Mouse (Mus musculus): ENCODE results near the gene Rin1. TPM values are rescaled to one million over a fixed set of nuclear protein-coding genes. Genes with fewer than 3 reads are reported as not detected.

Gene Rin1
- polyA plus RNA-seq (2012; rRNA removed; ENCODE audit: low replicate concordance), result 7.9 and 14.8 TPM in 2 replicates

DNA sequence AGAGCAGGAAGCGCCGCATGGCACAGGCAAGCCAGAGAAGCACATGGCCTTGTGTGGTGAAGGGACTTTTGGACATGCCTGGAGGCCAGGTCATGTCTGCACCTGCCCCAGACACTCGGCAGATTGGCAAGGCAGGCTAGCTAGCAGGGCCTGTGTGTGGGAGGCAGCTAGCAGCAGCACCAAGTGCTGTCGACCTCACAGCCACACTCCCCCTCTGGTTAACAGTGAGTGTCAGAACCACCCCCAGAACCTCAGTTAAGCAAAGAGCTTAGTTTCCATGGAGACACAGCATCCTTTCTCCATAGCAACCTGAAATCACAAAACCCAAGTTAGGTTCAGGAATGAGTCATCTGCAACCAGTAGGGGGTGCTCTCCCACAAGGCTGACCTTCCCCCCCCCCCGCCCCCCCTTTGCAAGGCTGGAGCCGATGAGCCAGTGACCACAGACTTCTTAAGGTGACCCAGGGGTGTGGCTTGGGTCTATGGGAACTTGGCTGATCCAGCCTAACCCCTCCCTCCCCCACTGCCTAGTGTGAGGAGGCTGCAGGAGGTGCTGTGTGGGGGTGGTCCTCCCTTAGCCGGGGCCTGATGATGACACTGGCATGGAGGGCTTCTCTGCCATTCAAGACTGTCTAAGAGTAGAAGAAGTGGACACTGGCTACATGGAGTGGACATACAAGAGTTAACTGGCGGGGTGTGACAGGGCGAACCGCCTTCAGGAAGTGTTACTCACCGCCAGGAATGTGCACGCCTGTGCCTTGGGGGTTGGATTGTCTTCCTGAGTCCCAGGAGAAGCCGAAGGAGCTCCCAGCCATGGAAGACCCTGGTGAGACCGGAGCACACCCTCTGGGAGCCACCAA lies at the start of gene Rin1:
Gene Rin1, plus strand, starts transcription at position 435 of the 859 bp plus-strand sequence.

GRCm38 (mm10) chr19:5023621-5024479 lies 26.4 kb upstream of the Rin1 start, which contains the start of gene Slc29a2:
TSS of gene Slc29a2 (plus strand) at chr19:5023860.

DNA sequence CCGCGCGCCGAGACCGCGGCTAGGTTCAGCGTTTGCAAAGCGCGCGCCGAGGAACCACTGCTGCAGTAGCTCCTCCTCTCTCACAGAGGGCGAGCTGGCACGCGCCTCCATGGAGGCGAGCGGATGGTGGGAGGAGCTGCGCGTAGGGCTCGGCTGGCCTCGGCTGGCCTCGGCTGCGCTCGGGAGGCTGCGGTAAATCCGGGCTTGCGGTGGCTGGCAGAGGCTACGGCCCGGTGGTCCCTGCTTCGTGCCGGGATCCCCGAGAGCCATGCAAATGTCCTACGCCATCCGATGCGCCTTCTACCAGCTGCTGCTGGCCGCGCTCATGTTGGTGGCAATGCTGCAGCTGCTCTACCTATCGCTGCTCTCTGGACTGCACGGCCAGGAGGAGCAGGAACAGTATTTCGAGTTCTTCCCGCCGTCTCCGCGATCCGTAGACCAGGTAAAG lies 11.5 kb upstream of the Rin1 start, which contains the start of the genes B4gat1 and AC124502.3:
Gene B4gat1, plus strand, starts transcription at position 118 of the 448 bp plus-strand sequence.
Gene AC124502.3, plus strand, starts transcription at position 183 of the 448 bp plus-strand sequence.

GRCm38 (mm10) chr19:5040862-5041523 lies 9.3 kb upstream of the Rin1 start, which contains the start of gene Brms1:
TSS of gene Brms1 (plus strand) at chr19:5041354.

DNA sequence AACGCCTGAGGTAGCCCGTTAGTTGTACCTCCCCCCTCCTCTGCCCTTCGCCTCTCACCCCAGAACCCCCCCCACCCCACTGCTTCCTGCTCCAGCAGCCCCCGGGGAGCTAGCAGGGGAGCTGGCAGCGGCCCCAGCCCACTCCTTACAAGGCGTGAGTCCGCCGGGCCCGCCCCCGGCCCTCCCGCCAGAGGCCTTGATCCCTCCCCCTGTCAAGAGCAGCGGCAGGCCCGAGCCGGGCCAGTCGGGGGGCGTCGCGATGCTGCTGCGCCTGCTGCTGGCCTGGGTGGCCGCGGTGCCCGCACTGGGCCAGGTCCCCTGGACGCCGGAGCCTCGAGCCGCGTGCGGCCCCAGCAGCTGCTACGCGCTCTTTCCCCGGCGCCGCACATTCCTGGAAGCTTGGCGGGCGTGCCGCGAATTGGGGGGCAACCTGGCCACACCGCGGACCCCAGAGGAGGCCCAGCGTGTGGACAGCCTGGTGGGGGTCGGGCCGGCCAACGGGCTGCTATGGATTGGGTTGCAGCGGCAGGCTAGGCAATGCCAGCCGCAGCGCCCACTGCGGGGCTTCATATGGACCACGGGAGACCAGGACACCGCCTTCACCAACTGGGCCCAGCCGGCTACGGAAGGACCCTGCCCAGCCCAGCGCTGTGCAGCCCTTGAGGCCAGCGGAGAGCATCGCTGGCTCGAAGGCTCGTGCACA lies 17.7 kb downstream of the Rin1 start, which contains the start of gene Cd248:
Gene Cd248, plus strand, starts transcription at position 212 of the 703 bp plus-strand sequence.

DNA sequence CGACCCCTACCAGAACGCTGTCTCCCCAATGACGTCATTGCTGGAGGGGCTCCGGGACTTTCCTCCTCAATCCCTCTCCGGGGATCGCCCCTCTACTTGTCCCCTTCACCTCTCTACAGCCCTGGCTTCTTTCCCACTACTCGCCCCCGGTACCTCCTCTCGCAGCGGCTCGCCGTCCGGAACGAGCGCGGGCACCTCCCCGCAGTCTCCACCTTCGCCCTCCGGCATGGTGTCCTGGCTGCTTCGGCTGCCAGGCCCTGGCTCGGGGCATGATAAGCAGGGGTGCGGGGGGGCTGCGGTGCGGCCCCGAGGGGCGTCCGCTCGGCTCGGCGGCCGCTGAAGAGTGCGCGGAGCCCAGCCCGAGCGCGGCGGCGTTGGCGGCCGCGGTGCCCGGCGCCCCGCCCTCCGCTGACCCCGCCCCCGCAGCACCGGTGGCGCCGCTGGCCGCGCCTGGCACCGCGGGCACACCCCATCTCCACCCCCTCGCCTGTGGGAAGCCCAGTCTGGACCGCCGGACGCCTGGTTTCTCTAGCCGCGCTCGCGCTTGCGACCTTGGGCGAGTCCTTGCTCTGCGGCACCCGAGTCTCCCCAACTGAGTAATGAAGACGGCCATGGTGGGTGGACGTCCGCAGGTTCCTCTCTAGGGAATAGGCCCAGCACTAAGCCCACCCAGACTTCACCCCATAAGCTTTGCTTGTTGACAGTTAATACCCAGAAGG lies 35.0 kb downstream of the Rin1 start, which contains the start of gene Tmem151a:
Gene Tmem151a, minus strand, starts transcription at position 387 of the 719 bp plus-strand sequence.

DNA sequence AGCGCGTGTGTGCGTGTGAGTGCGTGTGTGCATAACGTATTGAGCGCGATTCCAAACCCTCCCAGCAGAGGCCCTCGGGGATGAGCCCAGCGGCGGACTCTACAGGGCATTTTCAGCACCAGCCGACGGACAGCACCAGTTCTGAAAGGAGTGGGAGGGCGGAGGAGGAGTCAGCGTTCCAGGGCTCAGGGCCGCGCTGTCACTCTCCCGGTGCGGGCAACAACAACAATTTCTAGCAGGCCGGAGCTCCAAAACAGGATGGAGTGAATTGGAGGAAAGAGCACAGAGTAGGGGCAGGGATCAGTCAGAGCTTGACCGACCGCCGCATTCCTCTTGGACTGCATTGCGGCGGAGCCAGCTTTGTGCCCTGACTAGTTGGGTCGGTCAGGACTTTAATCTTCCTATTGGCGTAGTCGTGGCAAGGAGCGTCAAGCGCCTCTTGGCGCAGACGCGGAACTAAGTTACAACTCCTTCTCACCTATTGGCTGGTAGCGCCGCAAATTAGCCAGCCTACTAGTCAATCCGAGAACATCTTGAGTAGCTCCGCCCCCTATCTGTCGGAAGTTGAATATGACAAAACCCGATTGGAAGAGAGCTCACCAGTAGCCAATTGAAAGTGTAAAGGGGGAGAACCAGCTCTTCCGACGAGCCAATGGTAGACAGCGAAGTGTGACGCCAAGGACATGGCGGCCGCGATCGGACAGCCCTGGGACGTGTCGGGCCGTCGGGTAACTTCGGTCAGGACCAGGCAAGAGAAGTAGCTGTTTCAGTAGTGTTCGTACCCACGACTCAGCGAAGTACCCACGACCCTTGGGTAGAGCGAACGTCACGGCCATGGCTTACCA lies 37.8 kb downstream of the Rin1 start, which contains the start of gene Yif1a:
Gene Yif1a, plus strand, starts transcription at position 655 of the 845 bp plus-strand sequence.

GRCm38 (mm10) chr19:5098363-5099143 lies 48.3 kb downstream of the Rin1 start, which contains the start of gene Cnih2:
TSS of gene Cnih2 (minus strand) at chr19:5098521.

Other genes with a start within 250 kb of the Rin1 start
- gene Gm21992, start 238.9 kb upstream of the Rin1 start, polyA plus RNA-seq (2012; rRNA removed; ENCODE audit: low replicate concordance), result 11.3 and 18.0 TPM in 2 replicates
- 27.1 and 47.6 TPM in 2 replicates for gene Rbm14, start 238.8 kb upstream of the Rin1 start, polyA plus RNA-seq (2012; rRNA removed; ENCODE audit: low replicate concordance)
- 46.5 and 55.3 TPM in 2 replicates for gene Ccs, start 211.1 kb upstream of the Rin1 start, polyA plus RNA-seq (2012; rRNA removed; ENCODE audit: low replicate concordance)
- gene Ccdc87, start 211.1 kb upstream of the Rin1 start, polyA plus RNA-seq (2012; rRNA removed; ENCODE audit: low replicate concordance), result 0.13 and 0.16 TPM in 2 replicates
- 105 and 179 TPM in 2 replicates for gene Ctsf, start 195.4 kb upstream of the Rin1 start, polyA plus RNA-seq (2012; rRNA removed; ENCODE audit: low replicate concordance)
- 1.5 and 1.6 TPM in 2 replicates for gene Actn3, start 172.6 kb upstream of the Rin1 start, polyA plus RNA-seq (2012; rRNA removed; ENCODE audit: low replicate concordance)
- 28.3 and 28.8 TPM in 2 replicates for gene Zdhhc24, start 171.8 kb upstream of the Rin1 start, polyA plus RNA-seq (2012; rRNA removed; ENCODE audit: low replicate concordance)
- gene Bbs1, start 143.9 kb upstream of the Rin1 start, polyA plus RNA-seq (2012; rRNA removed; ENCODE audit: low replicate concordance), result 4.1 and 7.4 TPM in 2 replicates
- 75.1 and 132 TPM in 2 replicates for gene Dpp3, start 122.2 kb upstream of the Rin1 start, polyA plus RNA-seq (2012; rRNA removed; ENCODE audit: low replicate concordance)
- gene Peli3, start 107.4 kb upstream of the Rin1 start, polyA plus RNA-seq (2012; rRNA removed; ENCODE audit: low replicate concordance), result 5.9 and 11.0 TPM in 2 replicates
- gene Mrpl11, start 88.3 kb upstream of the Rin1 start, polyA plus RNA-seq (2012; rRNA removed; ENCODE audit: low replicate concordance), result 32.2 and 40.6 TPM in 2 replicates
- gene Npas4, start 60.2 kb upstream of the Rin1 start, polyA plus RNA-seq (2012; rRNA removed; ENCODE audit: low replicate concordance), result 1.3 and 12.3 TPM in 2 replicates
- 6.3 and 23.7 TPM in 2 replicates for gene Slc29a2, start 26.6 kb upstream of the Rin1 start, polyA plus RNA-seq (2012; rRNA removed; ENCODE audit: low replicate concordance)
- gene B4gat1, start 11.7 kb upstream of the Rin1 start, polyA plus RNA-seq (2012; rRNA removed; ENCODE audit: low replicate concordance), result 47.3 and 48.9 TPM in 2 replicates
- gene AC124502.3, start 11.6 kb upstream of the Rin1 start, polyA plus RNA-seq (2012; rRNA removed; ENCODE audit: low replicate concordance), result 0.40 and 0.49 TPM in 2 replicates
- gene Brms1, start 9.1 kb upstream of the Rin1 start, polyA plus RNA-seq (2012; rRNA removed; ENCODE audit: low replicate concordance), result 30.7 and 31.8 TPM in 2 replicates
- 89.6 and 139 TPM in 2 replicates for gene Cd248, start 17.6 kb downstream of the Rin1 start, polyA plus RNA-seq (2012; rRNA removed; ENCODE audit: low replicate concordance)
- gene Tmem151a, start 35.0 kb downstream of the Rin1 start, polyA plus RNA-seq (2012; rRNA removed; ENCODE audit: low replicate concordance), result 2.0 and 9.4 TPM in 2 replicates
- gene Yif1a, start 38.1 kb downstream of the Rin1 start, polyA plus RNA-seq (2012; rRNA removed; ENCODE audit: low replicate concordance), result 187 and 209 TPM in 2 replicates
- 0.57 and 4.0 TPM in 2 replicates for gene Cnih2, start 48.0 kb downstream of the Rin1 start, polyA plus RNA-seq (2012; rRNA removed; ENCODE audit: low replicate concordance)
- gene Rab1b, start 56.6 kb downstream of the Rin1 start, polyA plus RNA-seq (2012; rRNA removed; ENCODE audit: low replicate concordance), result 251 and 376 TPM in 2 replicates
- gene Klc2, start 68.1 kb downstream of the Rin1 start, polyA plus RNA-seq (2012; rRNA removed; ENCODE audit: low replicate concordance), result 29.8 and 50.9 TPM in 2 replicates
- 23.2 and 41.8 TPM in 2 replicates for gene Pacs1, start 222.6 kb downstream of the Rin1 start, polyA plus RNA-seq (2012; rRNA removed; ENCODE audit: low replicate concordance)
- gene Sf3b2, start 245.0 kb downstream of the Rin1 start, polyA plus RNA-seq (2012; rRNA removed; ENCODE audit: low replicate concordance), result 65.2 and 132 TPM in 2 replicates
- 0.06 TPM in 1 of 2 replicates, not detected in the other for gene Gal3st3, start 247.8 kb downstream of the Rin1 start, polyA plus RNA-seq (2012; rRNA removed; ENCODE audit: low replicate concordance)

All from subcutaneous adipose tissue, adult 2 months (tissue).